Mouse (Mus musculus): ENCODE results near the gene Shisa6.

Gene Shisa6

GRCm38 (mm10) chr11:66525371-66526045 is at the start of gene Shisa6:
Gene Shisa6, minus strand, starts transcription at chr11:66525964.
- no peak for DNase-seq (ENCODE audit: low spot score)

- no peak for DNase-seq (ENCODE audit: low spot score)
Measured at GRCm38 (mm10) chr11:66573888-66574287, 48.1 kb upstream of the Shisa6 start.

- no peak for DNase-seq (ENCODE audit: low spot score)
Measured at GRCm38 (mm10) chr11:66569045-66569444, 43.3 kb upstream of the Shisa6 start.

DNA sequence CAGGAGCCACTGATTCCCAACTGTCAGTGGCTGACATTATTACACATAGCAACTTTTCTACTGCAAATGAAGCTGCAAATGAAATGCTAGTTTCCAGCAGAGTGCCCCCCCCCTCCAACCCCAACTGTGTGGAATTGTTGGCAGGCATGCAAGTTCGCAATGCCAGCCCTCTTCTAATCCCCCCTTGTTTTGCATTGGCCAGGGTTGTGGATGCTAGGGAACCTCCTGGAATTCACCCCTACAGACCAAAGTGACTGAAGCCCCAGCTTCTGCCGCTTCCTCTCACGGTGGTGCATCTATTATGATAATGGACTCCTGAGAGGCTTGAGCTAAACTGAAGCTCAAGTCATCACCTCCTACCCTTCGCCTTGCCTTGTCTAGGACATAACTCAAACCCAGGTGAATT is 42.6 kb upstream of the Shisa6 start:
- DNase-seq (ENCODE audit: low spot score): no peak

DNA sequence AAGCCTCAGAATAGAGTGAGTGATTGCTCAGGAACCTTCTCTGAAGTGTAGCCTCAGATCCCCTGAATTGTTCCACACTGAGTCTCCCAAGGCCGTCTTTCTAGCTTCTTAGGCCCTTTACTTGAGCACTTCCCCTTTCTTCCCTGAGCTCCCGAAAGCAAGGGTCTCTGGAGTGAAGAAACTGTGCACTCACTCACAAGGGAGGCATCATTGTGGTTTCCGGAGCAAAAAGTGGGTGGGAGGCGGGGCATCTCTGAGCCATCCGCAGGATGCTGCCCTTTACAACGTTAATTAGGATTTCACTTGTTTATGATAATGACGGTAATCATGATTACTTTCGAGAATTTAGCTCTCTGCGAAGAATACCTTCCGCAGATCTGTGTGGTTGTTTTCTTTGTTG is 41.6 kb upstream of the Shisa6 start:
- DNase-seq (ENCODE audit: low spot score): no peak

DNA sequence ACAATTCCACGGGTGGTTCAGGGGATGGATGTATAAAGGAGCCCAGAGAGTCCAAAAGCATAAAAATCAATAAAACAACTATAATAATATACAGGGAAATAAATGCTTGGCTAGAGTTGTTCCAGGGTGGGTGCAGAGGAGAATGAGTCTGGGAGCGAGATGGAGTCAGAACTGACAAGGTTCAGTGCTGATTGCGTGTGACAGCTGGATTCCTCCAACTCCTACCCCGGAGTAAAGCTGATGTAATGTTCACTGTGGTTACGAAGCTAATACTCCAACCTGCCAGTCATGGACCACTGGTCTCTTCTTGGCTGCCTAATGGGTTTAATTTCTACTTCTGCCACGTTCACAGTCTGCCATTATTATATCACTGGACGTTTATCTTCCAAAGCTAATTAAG is 36.5 kb upstream of the Shisa6 start:
- DNase-seq (ENCODE audit: low spot score): no peak

DNA sequence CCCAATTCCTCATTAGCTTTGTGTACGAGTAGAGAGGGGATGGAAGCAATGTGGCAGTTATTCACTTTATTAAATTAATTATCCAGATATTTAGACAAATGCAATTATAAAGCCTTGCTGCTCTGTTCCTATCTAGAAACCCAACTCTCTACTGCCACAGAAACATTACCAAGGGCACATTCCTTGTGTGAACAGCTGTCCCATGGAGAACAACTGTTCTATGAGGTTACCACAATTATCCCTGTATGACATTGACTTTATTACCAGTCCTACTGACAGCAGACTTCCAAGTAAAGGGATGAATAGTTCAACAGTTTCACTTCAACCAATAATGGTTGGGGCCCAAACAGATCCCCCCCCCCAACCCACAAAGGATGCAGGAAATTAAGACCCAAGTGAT is 12.1 kb upstream of the Shisa6 start:
- DNase-seq (ENCODE audit: low spot score): no peak

GRCm38 (mm10) chr11:66535866-66536265 is 10.1 kb upstream of the Shisa6 start:
- no peak for DNase-seq (ENCODE audit: low spot score)

DNA sequence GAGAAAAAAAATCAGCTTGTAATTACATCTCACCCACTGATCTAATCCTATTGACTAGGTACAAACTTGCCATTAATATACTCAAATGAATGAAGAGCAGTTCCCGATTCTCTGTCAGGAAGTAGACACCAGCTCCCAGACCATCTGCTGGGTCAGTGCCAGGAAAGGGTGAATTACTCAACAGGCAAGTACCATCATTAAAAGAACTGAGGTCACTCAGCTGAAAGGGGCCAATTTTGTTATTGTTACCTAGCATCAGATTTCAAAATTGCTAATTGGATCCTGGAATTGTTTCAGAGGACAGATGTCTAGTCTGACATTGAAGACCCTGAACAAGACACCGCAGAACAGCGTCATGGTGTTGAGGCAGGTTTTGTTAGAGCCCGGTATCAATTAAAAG is 9.4 kb upstream of the Shisa6 start:
- no peak for DNase-seq (ENCODE audit: low spot score)

GRCm38 (mm10) chr11:66534291-66534690 is 8.5 kb upstream of the Shisa6 start:
- DNase-seq (ENCODE audit: low spot score): no peak

DNA sequence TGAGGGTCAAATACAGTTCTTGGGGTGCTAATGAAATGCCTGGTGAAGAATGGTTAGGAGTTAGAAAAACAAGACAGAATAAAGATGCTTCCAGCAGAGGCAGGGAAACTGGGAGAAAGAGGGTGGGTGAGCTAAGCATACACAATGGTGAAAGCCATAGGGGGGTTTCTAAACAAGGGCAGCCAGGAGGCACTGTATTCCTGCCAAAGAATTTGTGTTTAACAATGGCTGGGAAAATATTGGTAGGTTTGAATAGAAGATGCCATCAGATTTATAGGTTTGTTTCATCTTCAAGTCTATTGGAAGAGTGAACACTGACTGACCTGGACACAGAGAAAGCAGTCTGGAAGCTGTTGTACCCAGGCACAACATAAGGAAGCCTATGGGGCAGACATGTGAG is 2.4 kb upstream of the Shisa6 start:
- DNase-seq (ENCODE audit: low spot score): no peak

DNA sequence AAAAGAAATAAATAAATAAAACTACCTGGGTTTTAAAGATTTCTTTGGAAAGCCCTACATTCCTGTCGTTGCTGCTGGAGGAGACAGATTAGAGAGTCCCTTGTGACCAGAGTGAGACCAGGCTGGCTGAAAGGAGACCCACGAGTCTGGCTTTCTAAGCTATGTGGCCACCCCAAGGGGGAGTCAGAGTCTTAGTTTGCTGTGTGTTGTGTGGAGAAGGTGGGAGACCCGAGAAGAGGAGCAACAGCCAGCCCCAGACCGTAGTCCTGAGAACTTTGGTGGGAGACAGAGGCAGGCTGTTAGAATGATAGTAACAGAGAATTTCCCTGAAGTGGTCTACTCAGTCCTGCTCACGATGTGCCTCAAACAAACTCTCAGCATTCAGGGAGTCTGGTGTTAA is 1.6 kb upstream of the Shisa6 start:
- no peak for DNase-seq (ENCODE audit: low spot score)

- DNase-seq (ENCODE audit: low spot score): no peak
Measured at GRCm38 (mm10) chr11:66526981-66527320, 1.2 kb upstream of the Shisa6 start.

GRCm38 (mm10) chr11:66526046-66526980 is 549 bp upstream of the Shisa6 start:
- DNase-seq (ENCODE audit: low spot score): no peak

DNA sequence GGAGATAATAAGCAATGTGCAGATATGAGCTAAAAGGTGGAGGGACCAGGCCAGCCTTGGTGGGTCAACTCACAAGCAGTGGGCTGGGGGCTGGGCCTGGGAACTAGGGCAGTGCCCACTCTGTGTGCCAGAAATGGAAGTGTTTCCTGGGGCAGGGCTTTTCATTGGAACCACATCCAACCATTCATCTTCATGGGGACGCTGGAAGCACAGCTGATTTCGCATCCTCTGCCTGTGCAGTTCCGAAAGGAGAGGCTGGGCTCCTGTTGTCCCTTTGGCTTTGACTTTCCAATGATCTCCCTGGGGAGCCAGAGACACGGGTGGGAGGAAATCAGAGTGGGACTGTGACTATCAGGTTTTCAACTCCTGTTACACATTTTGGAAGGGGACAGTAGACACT is 1.5 kb downstream of the Shisa6 start:
- no peak for DNase-seq (ENCODE audit: low spot score)

DNA sequence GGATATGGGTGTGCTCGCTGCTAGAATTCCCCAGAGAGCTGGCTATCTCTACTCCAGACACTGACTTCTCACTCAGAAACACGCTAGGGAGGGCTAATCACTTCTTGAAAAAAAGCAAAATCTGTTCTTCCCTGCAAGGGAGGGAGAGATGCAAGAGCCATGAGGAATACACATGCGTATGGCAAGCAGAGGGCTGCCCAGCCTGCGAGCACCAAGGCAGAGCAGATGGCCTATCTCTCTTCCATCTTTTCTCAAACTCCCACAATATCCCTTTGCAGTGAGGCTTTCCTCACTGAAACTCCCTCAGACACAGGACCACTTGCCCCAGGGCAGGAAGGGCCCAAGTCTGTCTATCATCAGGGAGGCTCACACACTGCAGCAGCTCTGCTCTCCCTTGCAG is 3.4 kb downstream of the Shisa6 start:
- no peak for DNase-seq (ENCODE audit: low spot score)

GRCm38 (mm10) chr11:66519386-66519785 is 6.4 kb downstream of the Shisa6 start:
- no peak for DNase-seq (ENCODE audit: low spot score)

GRCm38 (mm10) chr11:66514346-66514745 is 11.4 kb downstream of the Shisa6 start:
- no peak for DNase-seq (ENCODE audit: low spot score)

- no peak for DNase-seq (ENCODE audit: low spot score)
Measured at GRCm38 (mm10) chr11:66500951-66501350, 24.8 kb downstream of the Shisa6 start.

- DNase-seq (ENCODE audit: low spot score): no peak
Measured at GRCm38 (mm10) chr11:66498857-66499445, 26.8 kb downstream of the Shisa6 start.

- DNase-seq (ENCODE audit: low spot score): no peak
Measured at GRCm38 (mm10) chr11:66496235-66496634, 29.5 kb downstream of the Shisa6 start.

- no peak for DNase-seq (ENCODE audit: low spot score)
Measured at GRCm38 (mm10) chr11:66494391-66494790, 31.4 kb downstream of the Shisa6 start.

- no peak for DNase-seq (ENCODE audit: low spot score)
Measured at GRCm38 (mm10) chr11:66487765-66488164, 38.0 kb downstream of the Shisa6 start.

All from layer of hippocampus, adult 9-10 months (tissue).